Mouse (Mus musculus) liver, postnatal 0 days (tissue): ENCODE measurements around the gene Nip7. TPM values are rescaled to one million over a fixed set of nuclear protein-coding genes. Genes with fewer than 3 reads are reported as not detected.
"Not testable (repeated sequence)": the region's sequence is repeated elsewhere in the genome, so short reads cannot be mapped to it uniquely, and the experiment has no call there.

ENCODE experiments used
- ATAC-seq: fragments of 200-750 bp; cut with Nextera tagmentation; 2 replicates; pipeline ENCODE4 v1.8.0; 2017; ENCODE audit warnings: mild to moderate bottlenecking, moderate library complexity
- DNase-seq: peaks from one replicate; pipeline ENCODE4 v3.0.0-alpha.2; 2016
- H3K27ac ChIP-seq: fragments of 300-500 bp; sonication (generic); 2 replicates; pipeline ENCODE4 v1.5.1; 2014; ENCODE audit warnings: antibody characterized with exemption, moderate library complexity, mild to moderate bottlenecking, low read depth
- H3K27me3 ChIP-seq: fragments of 300-500 bp; sonication (generic); 2 replicates; pipeline ENCODE4 v1.6.1; 2014; ENCODE audit warnings: low read length, control low read depth, mixed read lengths; ENCODE audit not compliant: insufficient read depth
- H3K36me3 ChIP-seq: fragments of 300-500 bp; sonication (generic); replicated peaks from 2 replicates; pipeline ENCODE4 v1.6.1; 2014; ENCODE audit warnings: mild to moderate bottlenecking, control low read depth, low read length, moderate library complexity, mixed read lengths; ENCODE audit not compliant: insufficient read depth
- H3K4me1 ChIP-seq: fragments of 300-500 bp; sonication (generic); 2 replicates; pipeline ENCODE4 v1.6.1; 2014; ENCODE audit warnings: antibody characterized with exemption, mild to moderate bottlenecking, control low read depth; ENCODE audit not compliant: insufficient read depth
- H3K4me2 ChIP-seq: fragments of 300-500 bp; sonication (generic); 2 replicates; pipeline ENCODE4 v1.6.1; 2014; ENCODE audit warnings: low read depth, mild to moderate bottlenecking, low read length, moderate library complexity, mixed read lengths
- H3K4me3 ChIP-seq: fragments of 300-500 bp; sonication (generic); 2 replicates; pipeline ENCODE4 v1.5.1; 2014; ENCODE audit warnings: low read depth, low read length
- H3K9ac ChIP-seq: fragments of 300-500 bp; sonication (generic); replicated peaks from 2 replicates; pipeline ENCODE4 v1.6.1; 2014; ENCODE audit warnings: mild to moderate bottlenecking, moderate library complexity
- H3K9me3 ChIP-seq: fragments of 300-500 bp; sonication (generic); 2 replicates; pipeline ENCODE4 v1.6.1; 2016; ENCODE audit warnings: mild to moderate bottlenecking, control low read depth, low read length, mixed read lengths
- CTCF ChIP-seq: sonication (generic); IDR thresholded peaks from 2 replicates; pipeline ENCODE4 v1.5.1; 2016; ENCODE audit warnings: antibody characterized with exemption, low read depth
- EP300 ChIP-seq: IDR thresholded peaks from 2 replicates; pipeline ENCODE4 v1.6.1; 2016; ENCODE audit warnings: antibody characterized with exemption, low read depth, mild to moderate bottlenecking
- WGBS: fragments of 180-500 bp; shearing (Covaris S2); extraction: QIAGEN DNeasy Blood & Tissue Kit; methylation state at CpG from one replicate; pipeline ENCODE4 v1.1.7; 2014; ENCODE audit not compliant: insufficient replicate concordance; 5-methylcytosine and 5-hydroxymethylcytosine counted together
- polyA plus RNA-seq: library from polyadenylated mRNA; unstranded; fragments of >200 nt; fragmentation: Nextera tagmentation; extraction: Ambion mirVana; gene quantifications from 2 replicates; pipeline ENCODE4 v1.2.1, GENCODE M21; 2015

The Nip7 gene
- polyA plus RNA-seq, 1 experiment from 2014 or later: 31.2 TPM

- peaks cover 18% of the 10 kb centered on the region for H3K4me1 ChIP-seq
- no peak overlapping the region for H3K9ac ChIP-seq
- H3K9me3 ChIP-seq: no peaks in the 10 kb centered on the region
- no peak for DNase-seq
- H3K27ac ChIP-seq: 0 out of 2 replicates have a peak overlapping the region, but pooled peaks have one; percentile 2
- WGBS: 64% methylated on average over 5 of the region's 5 CpGs
- no peak overlapping the region for H3K4me2 ChIP-seq
- no peak overlapping the region for H3K4me3 ChIP-seq
- no peak for ATAC-seq
- H3K27me3 ChIP-seq: no peaks in the 10 kb centered on the region
- no peaks in the 10 kb centered on the region for H3K36me3 ChIP-seq
- TF ChIP-seq CTCF: no peak
- TF ChIP-seq EP300: no peak
Measured at GRCm38 (mm10) chr8:107030058-107030457, 26.6 kb upstream of the Nip7 start.

GRCm38 (mm10) chr8:107030650-107031576 lies 25.8 kb upstream of the Nip7 start, which contains the start of gene Vps4a:
Gene Vps4a, plus strand, starts transcription at chr8:107031222.
- Histone ChIP-seq H3K4me1 (peaks cover 18% of the 10 kb centered on the region), H3K4me2 (peak within 1 kb of the TSS; percentile 94), H3K9me3 (no peaks in the 10 kb centered on the region), H3K27ac (peak within 1 kb of the TSS; percentile 88), H3K36me3 (no peaks in the 10 kb centered on the region), H3K9ac (peak within 1 kb of the TSS; percentile 98), H3K27me3 (no peaks in the 10 kb centered on the region), H3K4me3 (peak within 1 kb of the TSS; percentile 99)
- ATAC-seq: peak; percentile 96
- 7% methylated on average over 42 of the region's 66 CpGs for WGBS
- TF ChIP-seq CTCF: peak; percentile 95
- TF ChIP-seq EP300: no peak
- peak; percentile 99 for DNase-seq

GRCm38 (mm10) chr8:107031577-107032090 lies 25.0 kb upstream of the Nip7 start:
- H3K27ac ChIP-seq: peak overlapping the region; percentile 88
- H3K36me3 ChIP-seq: 0 out of 2 replicates have a peak, but pooled peaks cover 3% of the 10 kb centered on the region
- WGBS: under 1% methylated on average over 20 of the region's 40 CpGs
- no peak for TF ChIP-seq CTCF
- TF ChIP-seq EP300: no peak
- H3K4me3 ChIP-seq: peak overlapping the region; percentile 99
- H3K9me3 ChIP-seq: no peaks in the 10 kb centered on the region
- H3K4me1 ChIP-seq: peaks cover 18% of the 10 kb centered on the region
- peak overlapping the region; percentile 98 for H3K9ac ChIP-seq
- DNase-seq (no peak), ATAC-seq (no peak)
- H3K4me2 ChIP-seq: peak overlapping the region; percentile 94
- H3K27me3 ChIP-seq: no peaks in the 10 kb centered on the region

DNA sequence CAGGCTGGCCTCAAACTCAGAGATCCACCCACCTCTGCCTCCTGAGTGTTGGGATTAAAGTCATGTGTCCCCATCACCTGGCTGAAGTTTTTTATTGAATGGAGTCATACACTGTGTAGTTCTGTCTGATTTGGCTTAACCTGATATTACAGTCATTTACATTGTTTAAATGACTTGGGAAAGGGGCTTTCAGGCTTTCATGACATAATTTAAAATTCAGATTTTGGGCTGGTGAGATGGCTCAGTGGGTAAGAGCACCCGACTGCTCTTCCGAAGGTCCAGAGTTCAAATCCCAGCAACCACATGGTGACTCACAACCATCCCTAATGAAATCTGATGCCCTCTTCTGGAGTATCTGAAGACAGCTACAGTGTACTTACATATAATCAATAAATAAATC lies 23.1 kb upstream of the Nip7 start:
- not testable (repeated sequence) for DNase-seq, H3K36me3 ChIP-seq, H3K9me3 ChIP-seq, H3K9ac ChIP-seq, ATAC-seq, H3K4me3 ChIP-seq, H3K27ac ChIP-seq, H3K4me2 ChIP-seq, H3K27me3 ChIP-seq
- WGBS: 89% methylated on average over 2 of the region's 2 CpGs
- H3K4me1 ChIP-seq: peaks cover 18% of the 10 kb centered on the region

DNA sequence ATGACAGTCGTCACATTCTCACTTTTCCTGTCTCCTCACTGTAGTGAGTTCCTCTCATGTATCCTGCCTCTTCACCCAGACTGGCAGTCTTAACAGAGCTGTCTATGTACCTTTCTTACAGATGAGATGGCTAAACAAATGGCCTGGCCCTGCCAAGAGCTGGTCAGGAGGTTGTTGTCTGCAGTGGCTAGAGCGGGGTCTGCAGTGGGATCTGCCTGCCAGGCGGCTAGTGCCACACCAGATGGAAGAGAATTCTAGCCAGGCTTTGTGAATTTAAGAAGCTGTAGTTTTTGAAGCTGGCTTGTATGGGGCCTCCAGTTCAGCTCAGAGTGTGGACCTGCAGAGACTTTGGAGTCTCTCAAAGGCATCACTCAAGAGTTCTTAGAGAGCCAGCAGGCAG lies 21.0 kb upstream of the Nip7 start:
- 81% methylated on average over 3 of the region's 3 CpGs for WGBS

GRCm38 (mm10) chr8:107036626-107037025 lies 20.1 kb upstream of the Nip7 start:
- TF ChIP-seq CTCF (no peak), EP300 (no peak)
- 0 out of 2 replicates have a peak, but pooled peaks have one; percentile 27 for ATAC-seq
- H3K4me3 ChIP-seq: no peak overlapping the region
- DNase-seq: no peak
- 76% methylated on average over 8 of the region's 8 CpGs for WGBS
- H3K9ac ChIP-seq: no peak overlapping the region
- peaks cover 18% of the 10 kb centered on the region for H3K4me1 ChIP-seq
- H3K36me3 ChIP-seq: peaks cover 29% of the 10 kb centered on the region
- no peaks in the 10 kb centered on the region for H3K27me3 ChIP-seq
- no peak overlapping the region for H3K4me2 ChIP-seq
- H3K9me3 ChIP-seq: no peaks in the 10 kb centered on the region
- H3K27ac ChIP-seq: no peak overlapping the region

More for the DNA sequence above, 21.0 kb upstream of the Nip7 start:
- Histone ChIP-seq H3K4me3 (no peak overlapping the region), H3K4me2 (no peak overlapping the region), H3K27ac (no peak overlapping the region), H3K4me1 (peaks cover 18% of the 10 kb centered on the region), H3K27me3 (no peaks in the 10 kb centered on the region), H3K9me3 (no peaks in the 10 kb centered on the region), H3K9ac (no peak overlapping the region), H3K36me3 (peaks cover 21% of the 10 kb centered on the region)
- DNase-seq: no peak
- no peak for ATAC-seq
- TF ChIP-seq EP300 (no peak), CTCF (no peak)
